Mouse (Mus musculus): Measurements from ENCODE around the gene C2cd3. TPM values are rescaled to one million over a fixed set of nuclear protein-coding genes. Genes with fewer than 3 reads are reported as not detected.

The C2cd3 gene
- 10 to 100 TPM; 11.5 to 15.0 TPM for total RNA-seq (2021)

GRCm38 (mm10) chr7:100371495-100372451, at the start of gene C2cd3, which contains the start of gene Ppme1:
Gene C2cd3, plus strand, starts transcription at chr7:100372233.
Gene Ppme1, minus strand, starts transcription at chr7:100372307.
- DNase-seq = peak; percentile 99

GRCm38 (mm10) chr7:100323721-100324120, 48.3 kb upstream of the C2cd3 start:
- DNase-seq = no peak

- DNase-seq = peak; percentile 69
Observed at GRCm38 (mm10) chr7:100325482-100325881, 46.6 kb upstream of the C2cd3 start.

GRCm38 (mm10) chr7:100327514-100327913, 44.5 kb upstream of the C2cd3 start:
- DNase-seq = peak; percentile 33

- DNase-seq = no peak
Observed at GRCm38 (mm10) chr7:100328636-100329035, 43.4 kb upstream of the C2cd3 start.

- no peak for DNase-seq
Observed at GRCm38 (mm10) chr7:100331269-100331668, 40.8 kb upstream of the C2cd3 start.

GRCm38 (mm10) chr7:100335921-100336320, 36.1 kb upstream of the C2cd3 start:
- no peak for DNase-seq

GRCm38 (mm10) chr7:100354984-100355383, 17.0 kb upstream of the C2cd3 start:
- DNase-seq = peak; percentile 32

- DNase-seq = no peak
Observed at GRCm38 (mm10) chr7:100356324-100356723, 15.7 kb upstream of the C2cd3 start.

- DNase-seq = no peak
Observed at GRCm38 (mm10) chr7:100356768-100357167, 15.3 kb upstream of the C2cd3 start.

- DNase-seq = no peak
Observed at GRCm38 (mm10) chr7:100357856-100358255, 14.2 kb upstream of the C2cd3 start.

- no peak for DNase-seq
Observed at GRCm38 (mm10) chr7:100363162-100363561, 8.9 kb upstream of the C2cd3 start.

GRCm38 (mm10) chr7:100364888-100365287, 7.1 kb upstream of the C2cd3 start:
- no peak for DNase-seq

GRCm38 (mm10) chr7:100372452-100372980, 483 bp downstream of the C2cd3 start:
- no peak for DNase-seq

- DNase-seq = no peak
Observed at GRCm38 (mm10) chr7:100378257-100378656, 6.2 kb downstream of the C2cd3 start.

GRCm38 (mm10) chr7:100381161-100381560, 9.1 kb downstream of the C2cd3 start:
- DNase-seq = no peak

- DNase-seq = no peak
Observed at GRCm38 (mm10) chr7:100383207-100383606, 11.2 kb downstream of the C2cd3 start.

GRCm38 (mm10) chr7:100388174-100388573, 16.1 kb downstream of the C2cd3 start:
- DNase-seq = no peak

GRCm38 (mm10) chr7:100390166-100390565, 18.1 kb downstream of the C2cd3 start:
- no peak for DNase-seq

GRCm38 (mm10) chr7:100392265-100392664, 20.2 kb downstream of the C2cd3 start:
- peak; percentile 45 for DNase-seq

- peak; percentile 45 for DNase-seq
Observed at GRCm38 (mm10) chr7:100399231-100399913, 27.3 kb downstream of the C2cd3 start.

- DNase-seq = no peak
Observed at GRCm38 (mm10) chr7:100400899-100401539, 29.0 kb downstream of the C2cd3 start.

GRCm38 (mm10) chr7:100402715-100403114, 30.7 kb downstream of the C2cd3 start:
- no peak for DNase-seq

All from heart, postnatal 4 days (tissue).